Mouse (Mus musculus): Measurements from ENCODE around the gene Srebf1.

- TF ChIP-seq GATA1 (IDR thresholded peaks at IDR 0.05; ENCODE audit: low read length), result no peak
- no peak for TF ChIP-seq TAL1 (IDR thresholded peaks at IDR 0.05; ENCODE audit: low read length)
These were observed 27.5 kb upstream of the Srebf1 start for GRCm38 (mm10) chr11:60249885-60250284.

Measured in erythroblast, embryonic 14.5 days (primary cell).